Mouse (Mus musculus) layer of hippocampus, adult 9-10 months (tissue): Measurements from ENCODE around the gene Ppa2.

Source experiments
- DNase-seq: peaks from one replicate; pipeline ENCODE4 v3.0.0; 2022; ENCODE audit warnings: low spot score

The Ppa2 gene

DNA sequence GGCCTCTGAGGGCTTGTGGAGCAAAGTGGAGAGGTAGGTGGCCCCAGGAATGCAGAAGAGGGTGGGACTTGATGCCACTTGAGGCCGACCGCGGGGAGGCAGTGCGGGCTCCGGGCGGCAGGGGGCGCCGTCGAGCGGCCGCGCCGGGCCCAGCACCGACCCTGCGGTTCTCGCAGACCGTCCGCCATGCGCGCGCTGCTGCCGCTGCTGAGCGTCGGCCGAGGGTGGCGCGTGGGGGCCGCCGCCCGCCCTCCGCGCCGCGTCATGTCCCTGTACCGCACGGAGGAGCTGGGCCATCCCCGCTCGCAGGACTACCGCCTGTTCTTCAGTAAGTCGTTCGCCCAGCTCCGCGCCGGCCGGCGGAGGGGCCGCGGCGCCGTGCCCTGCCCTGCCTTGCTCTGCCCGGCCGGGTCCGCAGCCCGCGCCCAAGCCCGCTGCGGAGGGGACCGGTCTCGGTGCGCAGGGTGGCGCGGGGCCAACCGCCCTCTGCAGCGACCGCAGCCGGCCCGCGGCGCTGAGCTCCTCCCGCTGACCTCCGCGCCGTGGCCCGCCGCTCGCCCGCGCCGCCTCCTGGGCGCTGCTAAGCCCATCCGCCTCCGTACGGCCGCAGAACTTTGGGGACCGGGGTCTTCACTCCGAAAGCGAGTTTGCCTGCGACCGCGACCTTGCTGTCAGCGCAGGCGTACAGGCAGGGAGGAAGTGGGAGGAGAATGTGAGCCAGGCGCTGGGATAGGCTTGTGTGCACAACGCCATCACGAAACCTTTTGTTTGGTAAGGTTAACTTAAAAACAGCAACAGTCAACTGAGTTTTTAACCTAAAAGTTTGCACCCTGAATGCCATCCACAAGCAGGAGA is at the start of gene Ppa2:
Gene Ppa2, plus strand, starts transcription at position 157 of the 855 bp plus-strand sequence.
- peak; percentile 40 for DNase-seq

DNA sequence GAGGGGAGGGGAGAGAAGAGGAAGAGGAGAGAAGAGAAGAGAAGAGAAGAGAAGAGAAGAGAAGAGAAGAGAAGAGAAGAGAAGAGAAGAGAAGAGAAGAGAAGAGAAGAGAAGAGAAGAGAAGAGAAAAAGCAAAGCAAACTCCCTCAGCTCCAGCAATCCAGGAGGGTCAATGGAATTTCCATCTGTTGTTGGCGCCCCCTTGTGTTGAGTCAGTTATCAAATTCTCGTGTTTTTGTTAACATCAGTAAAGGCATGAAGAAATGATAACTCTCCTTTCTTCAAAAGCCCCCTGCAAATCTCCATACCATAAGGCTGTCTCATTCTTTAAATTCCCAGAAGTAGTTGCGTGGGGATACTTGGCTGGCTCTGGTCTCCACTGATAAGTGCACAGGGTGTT is 38.0 kb upstream of the Ppa2 start:
- peak; percentile 81 for DNase-seq

DNA sequence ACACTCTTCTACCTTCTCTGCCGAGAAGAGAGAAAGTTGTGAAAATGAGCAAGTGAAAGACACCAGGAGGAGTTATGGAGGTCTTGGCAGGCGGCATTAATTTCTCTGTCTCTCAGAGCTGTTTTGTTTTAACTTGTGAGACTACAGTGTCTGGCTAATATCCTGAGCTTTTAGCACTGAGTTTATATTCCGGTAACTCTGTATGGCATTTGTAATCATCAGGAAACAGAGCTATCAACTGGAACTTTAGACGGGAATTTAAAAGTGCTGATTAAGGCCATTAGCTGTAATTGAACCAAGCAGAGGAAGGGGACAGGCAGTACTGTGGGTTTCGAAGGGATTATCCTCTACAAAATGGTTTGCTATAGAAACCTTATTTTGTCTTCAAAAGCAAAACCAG is 25.3 kb upstream of the Ppa2 start:
- DNase-seq: no peak

DNA sequence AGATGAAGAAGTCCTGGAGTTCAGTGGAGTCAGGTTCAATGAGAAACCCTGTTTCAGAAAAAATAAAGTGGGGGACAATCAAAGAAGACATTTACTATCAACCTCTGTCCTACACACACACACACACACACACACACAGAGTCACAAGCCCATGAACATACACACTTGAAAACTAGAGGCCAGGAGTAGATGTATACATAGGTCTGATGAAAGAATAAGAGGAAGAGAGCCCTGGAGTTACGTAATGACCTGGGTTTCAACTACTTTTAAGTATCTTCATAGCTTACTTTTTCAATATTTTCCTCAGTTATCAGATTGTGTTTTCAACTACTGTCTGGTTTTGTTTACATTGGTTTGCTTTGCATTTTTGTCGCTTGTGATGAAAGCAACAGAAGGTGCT is 21.1 kb upstream of the Ppa2 start:
- DNase-seq: no peak

DNA sequence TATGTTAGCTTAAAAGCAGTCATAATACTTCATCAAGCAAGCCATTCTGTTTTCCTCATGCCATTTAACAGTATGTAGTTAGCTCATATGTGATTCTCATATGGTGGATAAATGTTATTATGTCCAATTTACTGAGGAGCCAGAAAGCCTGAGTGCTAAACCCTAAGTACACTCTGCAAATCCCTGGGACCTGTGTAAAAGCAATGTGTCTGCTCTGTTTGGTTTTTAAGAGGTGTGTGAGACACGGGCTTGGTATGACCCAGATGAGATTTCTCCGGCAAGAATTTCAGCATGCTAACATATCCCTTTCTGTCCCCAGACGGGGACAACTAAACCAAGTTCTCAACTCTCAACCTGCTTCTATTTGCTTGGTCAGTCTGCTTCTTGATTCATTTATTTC is 5.6 kb upstream of the Ppa2 start:
- DNase-seq: no peak

DNA sequence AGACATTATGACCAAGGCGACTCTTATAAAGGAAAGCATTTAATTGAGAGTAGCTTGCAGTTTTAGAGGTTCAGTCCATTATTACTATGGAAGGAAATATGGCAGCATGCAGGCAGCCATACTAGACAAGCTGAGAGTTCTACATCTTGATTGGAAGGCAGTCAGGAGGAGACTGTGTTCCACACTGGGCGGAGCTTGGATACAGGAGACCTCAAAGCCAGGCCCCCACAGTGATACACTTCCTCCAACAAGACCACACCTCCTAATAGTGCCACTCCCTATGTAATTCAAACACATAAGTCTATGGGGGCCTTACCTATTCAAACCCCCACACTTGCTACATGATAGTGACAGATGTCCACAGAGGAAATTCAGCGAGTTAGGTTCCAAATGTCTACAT is 1.5 kb upstream of the Ppa2 start:
- no peak for DNase-seq

DNA sequence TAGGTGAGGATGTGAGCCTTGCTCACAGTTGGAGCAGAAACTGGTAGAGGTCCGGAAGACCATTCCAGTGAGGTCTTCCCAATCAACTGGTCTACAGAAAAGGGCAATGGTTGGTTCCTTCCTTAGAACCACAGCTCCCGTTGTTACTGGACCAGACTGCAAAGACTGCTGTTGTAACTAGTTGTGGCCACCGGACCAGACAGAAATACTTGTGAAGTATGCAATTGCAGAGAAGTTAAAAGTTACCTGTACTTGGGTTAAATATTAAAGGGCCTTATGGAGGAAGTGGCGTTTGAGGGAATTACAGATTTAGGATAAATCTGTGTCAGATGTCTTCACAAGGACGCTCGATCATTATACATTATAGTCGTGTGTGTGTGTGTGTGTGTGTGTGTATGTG is 551 bp upstream of the Ppa2 start:
- DNase-seq: no peak

DNA sequence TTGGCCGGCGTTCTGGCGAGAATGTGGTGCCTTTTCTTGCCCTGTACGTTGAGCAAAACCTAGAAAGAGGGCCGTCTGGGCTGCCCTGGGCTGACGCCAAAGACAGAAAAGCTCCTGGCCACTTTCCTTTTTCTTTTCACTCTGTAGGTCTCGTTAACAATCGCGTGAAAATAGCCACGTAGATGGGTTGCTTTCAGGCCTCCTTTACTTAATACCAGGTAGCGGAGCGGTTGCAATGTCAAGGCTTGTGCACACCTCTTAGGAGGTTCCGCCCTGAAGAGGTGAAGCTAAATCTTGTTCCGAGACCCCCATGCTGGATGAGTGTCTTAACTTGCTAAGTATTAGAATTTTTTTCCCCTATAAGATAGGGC is 884 bp downstream of the Ppa2 start:
- DNase-seq: no peak

DNA sequence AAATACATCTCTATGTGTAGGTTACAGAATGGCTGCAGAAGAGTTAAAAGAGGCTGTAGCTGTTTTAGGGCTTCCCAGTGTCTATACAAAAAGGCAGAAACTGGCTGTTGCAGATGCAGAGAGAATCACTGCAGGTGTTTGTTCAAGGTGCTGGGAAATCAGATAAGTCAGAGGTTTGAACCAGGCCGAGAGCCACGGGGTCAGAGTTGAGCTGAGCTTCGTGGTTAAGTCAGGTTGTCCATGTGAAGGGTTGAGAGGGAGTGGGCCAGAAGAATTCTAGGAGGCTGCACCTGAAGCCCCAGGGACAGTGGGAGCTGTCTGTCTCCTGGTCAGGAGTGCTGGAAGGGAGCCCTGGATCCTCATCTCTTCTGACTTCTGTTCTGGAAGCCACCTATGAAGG is 2.4 kb downstream of the Ppa2 start:
- DNase-seq: no peak

DNA sequence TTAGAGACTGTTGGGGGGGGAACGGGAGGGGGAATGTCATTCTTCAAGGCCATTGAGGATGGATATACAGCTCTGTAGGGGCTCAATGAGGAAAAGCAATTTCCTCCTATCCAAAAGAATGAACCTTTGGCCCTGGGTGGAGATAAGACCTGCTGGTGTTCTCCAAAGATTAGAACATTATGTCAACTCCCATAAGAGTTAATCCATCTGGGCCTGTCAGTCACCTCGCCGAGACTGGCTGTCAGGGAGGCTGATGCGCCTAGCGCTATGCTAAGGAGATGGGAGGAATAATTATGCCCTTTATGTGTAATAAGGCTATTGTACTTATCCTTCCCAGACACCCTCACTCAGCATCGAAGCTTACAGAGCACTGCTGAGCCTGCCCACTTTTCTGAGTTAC is 2.9 kb downstream of the Ppa2 start:
- DNase-seq: no peak

DNA sequence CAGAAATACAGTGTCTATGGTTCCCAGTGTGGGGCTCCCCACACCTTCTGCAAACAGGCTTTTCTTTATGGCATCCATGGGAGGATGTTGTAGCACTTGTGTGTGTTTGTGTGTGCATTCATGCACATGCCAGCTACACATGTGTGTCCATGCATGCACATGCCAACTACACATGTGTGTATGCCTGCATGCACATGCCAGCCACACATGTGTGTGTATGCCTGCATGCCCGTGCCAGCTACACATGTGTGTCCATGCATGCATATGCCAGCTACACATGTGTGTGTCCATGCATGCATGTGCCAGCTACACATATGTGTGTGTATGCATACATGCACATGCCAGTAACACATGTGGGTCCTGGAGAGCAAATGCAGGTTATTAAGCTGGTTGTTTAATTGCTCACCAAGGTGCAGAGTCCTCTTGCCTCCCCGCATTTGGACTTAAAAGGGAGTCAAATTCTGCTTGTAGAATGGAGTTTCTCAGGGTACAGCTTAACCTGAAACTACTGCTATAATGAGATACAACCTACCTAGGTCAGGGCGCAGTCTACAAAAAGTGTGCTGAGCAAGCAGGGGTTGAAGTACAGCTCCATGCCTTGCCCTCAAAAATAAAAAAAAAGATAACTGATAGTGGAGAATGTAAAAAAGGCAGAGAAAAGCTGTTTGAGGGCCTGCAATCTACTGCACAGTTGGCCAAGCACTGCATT is 3.7 kb downstream of the Ppa2 start:
- DNase-seq: no peak

DNA sequence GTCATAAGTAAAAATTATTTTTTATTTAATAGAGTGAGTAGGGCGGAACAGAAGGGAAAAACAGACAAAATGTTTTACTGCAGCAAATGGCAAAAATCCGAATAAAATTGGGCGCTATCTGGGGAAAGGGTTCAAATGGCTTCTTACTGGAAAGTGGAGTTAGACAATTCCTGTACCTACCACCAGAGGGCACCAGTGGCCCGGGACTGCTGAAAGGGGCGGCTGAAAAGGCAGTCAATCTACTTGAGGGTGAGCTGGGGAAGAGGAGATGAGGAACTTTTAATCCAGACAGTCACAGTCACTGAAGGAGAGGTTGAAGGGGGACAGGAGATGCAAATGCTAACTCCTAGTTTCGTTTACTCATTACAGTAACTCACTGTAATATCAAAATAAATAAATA is 4.6 kb downstream of the Ppa2 start:
- no peak for DNase-seq

DNA sequence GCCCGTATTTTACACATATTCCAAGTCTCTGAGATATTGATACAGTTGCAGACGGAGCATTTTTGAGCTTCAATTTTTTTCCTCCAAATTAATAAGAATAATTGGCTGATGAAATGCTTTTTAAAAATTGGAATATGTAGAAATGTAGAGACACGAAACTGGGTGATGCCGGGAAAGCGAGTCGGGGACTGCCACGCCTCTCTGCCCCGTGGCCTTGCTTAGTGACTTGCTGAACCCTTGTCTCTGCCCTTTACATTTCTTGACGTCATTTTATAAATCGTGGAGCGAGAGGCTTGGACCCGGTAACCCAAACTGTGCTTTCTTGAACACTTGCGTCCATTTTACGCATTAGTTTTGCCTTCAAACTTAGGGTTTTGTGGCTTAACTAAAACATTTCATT is 5.1 kb downstream of the Ppa2 start:
- DNase-seq: no peak

DNA sequence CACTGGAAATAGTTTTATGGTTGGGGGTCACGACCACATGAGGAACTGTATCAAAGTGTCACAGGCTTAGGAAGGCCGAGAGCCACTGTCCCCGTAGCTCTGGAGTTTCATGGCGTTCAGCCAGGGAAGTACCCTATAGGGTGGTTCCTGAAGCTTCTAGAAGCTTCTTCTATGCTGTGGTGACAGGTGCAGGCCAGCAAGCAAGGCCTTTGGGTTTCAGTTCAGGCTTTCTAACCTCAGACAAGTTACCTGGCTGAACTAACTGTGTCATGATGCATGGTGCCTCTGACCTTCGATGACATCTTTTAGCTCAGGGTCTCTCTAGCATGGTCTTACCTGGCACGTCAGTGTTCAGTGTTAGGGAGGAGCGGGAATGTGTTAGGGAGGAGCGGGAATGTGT is 5.7 kb downstream of the Ppa2 start:
- DNase-seq: no peak

DNA sequence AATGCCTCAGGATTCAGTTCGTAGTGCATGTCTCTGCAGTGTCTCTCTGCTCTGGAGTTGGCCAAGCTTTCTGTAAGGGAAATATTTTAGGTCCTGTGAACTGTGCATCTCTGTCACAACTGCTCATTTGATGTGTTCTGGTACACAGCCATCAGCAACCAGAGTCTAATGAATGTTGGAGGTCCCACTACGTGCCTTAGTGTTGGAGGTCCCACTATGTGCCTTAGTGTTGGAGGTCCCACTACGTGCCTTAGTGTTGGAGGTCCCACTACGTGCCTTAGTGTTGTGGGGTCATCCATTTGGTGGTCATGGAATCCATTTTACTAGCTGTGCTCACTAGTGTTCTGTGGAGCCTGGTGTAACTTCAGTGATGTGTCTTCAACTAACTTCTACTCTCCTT is 7.9 kb downstream of the Ppa2 start:
- no peak for DNase-seq

DNA sequence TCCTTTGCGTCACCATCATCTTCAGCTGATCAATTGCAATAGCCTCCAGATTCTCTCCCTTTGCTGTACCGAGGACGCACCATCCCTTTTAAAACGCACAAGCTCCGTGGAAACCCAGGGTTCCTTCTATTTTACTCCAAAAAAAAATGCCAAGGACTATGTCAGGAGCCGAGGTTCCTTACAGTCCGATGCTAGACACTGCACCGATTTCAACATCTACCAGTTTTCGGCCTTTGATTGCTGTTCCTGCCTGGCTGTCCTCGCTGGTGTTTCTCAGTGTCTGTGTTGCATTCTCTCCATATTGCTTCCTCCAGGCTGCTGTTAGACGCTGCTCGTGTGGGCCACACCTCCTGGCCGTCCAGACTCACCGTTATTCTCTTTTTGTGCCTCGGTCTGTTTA is 8.7 kb downstream of the Ppa2 start:
- DNase-seq: no peak

DNA sequence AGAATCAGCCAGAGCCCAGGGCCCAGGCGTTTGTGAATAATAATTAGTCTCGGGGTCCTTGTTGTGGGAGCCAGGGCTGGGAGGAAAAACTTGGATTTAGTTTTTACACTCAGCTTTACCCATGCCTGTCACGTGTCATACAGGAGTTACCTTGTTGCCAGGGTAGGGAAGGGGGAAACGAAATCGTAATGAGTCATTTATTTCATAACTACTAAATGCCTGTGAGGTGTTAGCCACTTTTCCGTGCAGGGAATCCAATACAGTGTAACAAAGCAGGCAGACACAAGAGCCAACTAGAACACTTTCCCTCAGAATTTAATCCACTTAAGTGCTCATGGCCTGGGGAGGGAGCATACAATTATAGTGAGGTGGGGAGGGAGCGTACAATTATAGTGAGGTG is 9.9 kb downstream of the Ppa2 start:
- no peak for DNase-seq

DNA sequence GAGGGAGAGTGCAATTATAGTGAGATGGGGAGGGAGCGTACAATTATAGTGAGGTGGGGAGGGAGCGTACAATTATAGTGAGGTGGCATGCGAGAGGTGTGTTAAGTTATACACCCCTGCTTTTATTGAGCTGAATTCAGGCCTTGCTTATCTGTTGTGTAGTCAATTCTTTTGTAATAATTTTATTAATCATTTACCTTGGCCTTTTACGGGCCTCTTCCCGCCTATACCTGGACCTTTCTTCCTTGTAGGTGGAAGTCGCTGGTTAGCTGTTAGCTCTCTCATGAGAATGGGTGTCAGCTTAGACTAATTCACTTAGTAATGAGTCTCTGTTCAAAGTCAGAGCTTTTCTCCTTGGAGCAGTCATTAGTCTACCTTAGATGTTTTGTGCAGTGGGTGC is 10.4 kb downstream of the Ppa2 start:
- no peak for DNase-seq

DNA sequence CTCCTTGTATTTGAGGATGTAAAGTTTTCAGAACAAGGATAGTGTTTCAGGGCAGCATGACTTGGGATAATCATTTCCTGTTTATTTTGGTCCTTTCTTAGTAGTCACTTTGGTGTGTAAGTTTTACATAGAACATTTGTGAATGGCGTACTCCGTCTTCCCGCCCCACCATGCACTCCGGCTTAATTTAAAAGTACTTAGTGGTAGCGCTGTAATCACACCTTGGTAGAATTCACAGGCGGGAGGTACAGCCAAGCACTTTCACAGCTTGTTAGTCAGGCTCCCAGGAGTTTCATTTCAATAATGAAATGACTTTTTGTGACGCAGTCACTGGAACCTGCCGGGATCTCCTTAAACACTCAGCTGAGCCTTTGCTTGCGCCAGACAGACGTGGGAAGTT is 12.0 kb downstream of the Ppa2 start:
- DNase-seq: no peak

DNA sequence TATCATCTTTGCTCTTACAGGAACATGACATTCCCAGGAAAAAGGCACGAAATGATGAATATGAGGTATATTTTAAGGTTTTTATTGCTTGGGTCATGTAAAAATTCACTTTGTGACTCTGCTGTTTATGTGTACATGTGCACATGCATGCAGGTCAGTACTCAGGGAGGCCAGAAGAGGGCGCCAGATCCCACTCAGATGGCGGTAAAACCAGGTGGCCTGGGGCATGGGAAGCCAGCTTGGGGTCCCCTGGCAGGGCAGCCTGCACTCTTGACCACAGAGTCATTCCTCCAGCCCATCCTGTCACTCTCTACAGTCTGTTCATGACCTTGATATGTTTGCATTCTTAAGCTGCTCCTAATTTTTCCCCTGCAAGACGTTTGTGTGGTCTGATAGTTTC is 12.6 kb downstream of the Ppa2 start:
- DNase-seq: no peak

DNA sequence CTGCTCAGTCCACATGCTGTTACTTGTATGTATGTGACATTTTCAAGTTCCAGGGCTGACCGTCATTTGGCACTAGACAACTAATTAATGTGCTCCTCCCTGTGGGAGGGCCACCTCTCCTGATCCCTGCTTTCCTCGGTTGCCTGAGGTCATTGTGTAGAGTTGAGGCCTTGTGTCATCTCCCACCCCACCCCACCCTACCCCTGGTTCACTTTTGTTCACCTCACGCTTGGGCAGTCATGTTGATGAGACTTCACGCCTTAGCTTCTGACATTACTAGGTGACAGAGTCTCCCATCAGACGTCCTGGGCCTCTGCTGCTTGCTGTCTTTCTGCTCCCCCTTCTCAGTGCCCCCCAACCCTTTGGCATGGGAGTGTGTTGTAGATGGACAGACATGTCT is 15.2 kb downstream of the Ppa2 start:
- no peak for DNase-seq

DNA sequence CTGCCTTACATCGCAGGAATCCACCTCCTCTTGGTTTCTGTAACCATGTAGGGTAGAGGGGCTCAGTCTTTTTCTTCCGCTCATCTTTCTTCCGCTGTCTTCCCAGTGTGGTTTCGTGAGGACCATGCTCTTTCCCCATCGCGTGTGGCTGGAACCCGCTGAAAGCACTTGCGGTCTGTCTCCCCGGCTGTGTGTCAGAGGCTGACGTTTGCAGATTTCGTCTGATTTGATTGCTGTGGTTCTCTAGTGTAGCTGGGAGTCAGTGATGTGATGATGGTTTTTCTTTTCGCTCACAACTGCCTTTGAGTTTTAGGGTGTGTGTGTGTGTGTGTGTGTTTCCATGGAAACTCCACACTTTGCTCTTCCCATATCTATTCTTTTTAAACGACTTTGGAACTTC is 18.6 kb downstream of the Ppa2 start:
- no peak for DNase-seq

DNA sequence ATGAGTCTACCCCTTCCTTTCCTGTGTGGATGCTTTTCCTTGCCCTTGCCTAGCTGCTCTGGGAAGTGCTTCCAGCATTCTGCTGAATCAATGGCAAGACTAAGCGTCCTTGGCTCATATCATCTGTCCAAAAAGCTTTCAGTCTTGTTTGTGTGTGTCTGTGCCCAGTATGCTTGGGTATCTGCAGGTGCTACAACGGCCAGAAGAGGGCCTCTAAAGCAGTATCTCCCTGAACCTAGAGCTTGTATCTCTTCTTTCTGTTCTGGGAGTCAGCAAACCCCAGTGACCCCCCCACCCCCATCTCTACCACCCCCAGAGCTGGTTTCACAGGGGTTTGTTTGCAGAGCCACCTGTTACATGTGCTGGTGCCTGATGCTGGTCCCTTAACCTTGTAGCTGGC is 19.5 kb downstream of the Ppa2 start:
- no peak for DNase-seq
